ENCODE assay signal across 9 mouse cellular contexts in genomic region chr12:108422858-108423631, GRCm38 (mm10). TPM values are rescaled to one million over a fixed set of nuclear protein-coding genes. Genes with fewer than 3 reads are reported as not detected.
DNase-seq lines count a peak whose midpoint lies in the region; ATAC-seq lines count a peak whose summit lies in the region.
"Had no signal": no experiment of that assay in that cellular context is flagged by ENCODE, and none has a peak within 500 bp of the region (broad histone marks: within the 10 kb centered on the region; RNA-seq: fewer than 3 reads in every experiment).

No protein-coding gene starts in this region.

- H3K9me3 ChIP-seq in hindbrain, embryonic 11.5 days (ENCODE audit: control insufficient read depth, low read length): no peaks in the 10 kb centered on the region
- H3K9me3 ChIP-seq in lung, embryonic 16.5 days (ENCODE audit: control insufficient read depth, low read length): no peaks in the 10 kb centered on the region

- peak overlapping the region; percentile 88 for H3K9ac ChIP-seq in hindbrain, embryonic 11.5 days (ENCODE audit: low read depth, low read length)
- peak overlapping the region; percentile 93 for H3K9ac ChIP-seq in lung, embryonic 16.5 days (ENCODE audit: low read length)

- peak overlapping the region; percentile 94 for H3K4me3 ChIP-seq in hindbrain, embryonic 11.5 days (ENCODE audit: low read depth, low read length)
- peak overlapping the region; percentile 64 for H3K4me3 ChIP-seq in lung, embryonic 16.5 days (ENCODE audit: low read length)

- DNase-seq in Muller cell, postnatal 12 days (ENCODE audit: inconsistent ontology term): peak; percentile 94
- peak; percentile 88 for DNase-seq in cerebellum, adult 8-10 months
- DNase-seq in frontal cortex, postnatal 10 days (ENCODE audit: low spot score in 2 of 2): peak; percentile 83 to 89
- peak; percentile 93 for DNase-seq in hindbrain, embryonic 11.5 days (ENCODE audit: low spot score)
- peak; percentile 90 to 94 for DNase-seq in layer of hippocampus, postnatal 10 days (ENCODE audit: low spot score in 2 of 2)
- peak; percentile 94 for DNase-seq in ovary, postnatal 36 days (ENCODE audit: low spot score)
- DNase-seq in thymus, postnatal 4 days: peak; percentile 89

- H3K27ac ChIP-seq in hindbrain, embryonic 11.5 days (ENCODE audit: low read depth, low read length): peak overlapping the region; percentile 91
- peak overlapping the region; percentile 70 for H3K27ac ChIP-seq in lung, embryonic 16.5 days (ENCODE audit: low read length)
- H3K27ac ChIP-seq: macrophage had no signal

- H3K27me3 ChIP-seq in hindbrain, embryonic 11.5 days (ENCODE audit: control insufficient read depth, insufficient read depth, low read length): no peaks in the 10 kb centered on the region
- H3K27me3 ChIP-seq in lung, embryonic 16.5 days (ENCODE audit: control insufficient read depth, insufficient read depth, low read depth, low read length): no peaks in the 10 kb centered on the region

- peak overlapping the region; percentile 66 for H3K4me2 ChIP-seq in hindbrain, embryonic 11.5 days (replicated peaks; ENCODE audit: low read depth, low read length)
- H3K4me2 ChIP-seq in lung, embryonic 16.5 days (ENCODE audit: low read depth, low read length): peak overlapping the region; percentile 74

- peaks cover 6% of the 10 kb centered on the region for H3K4me1 ChIP-seq in hindbrain, embryonic 11.5 days (replicated peaks; ENCODE audit: control insufficient read depth, insufficient read depth, low read length)
- peaks cover 14% of the 10 kb centered on the region for H3K4me1 ChIP-seq in lung, embryonic 16.5 days (replicated peaks; ENCODE audit: control insufficient read depth, insufficient read depth, low read length)

- ATAC-seq in hindbrain, embryonic 11.5 days (ENCODE audit: low FRiP score): peak; percentile 94
- ATAC-seq in lung, embryonic 16.5 days (ENCODE audit: low read depth): peak; percentile 95

- under 1% methylated on average over 73 of the region's 90 CpGs for WGBS in hindbrain, embryonic 11.5 days
- WGBS in lung, embryonic 16.5 days: under 1% methylated on average over 82 of the region's 90 CpGs

- no peaks in the 10 kb centered on the region for H3K36me3 ChIP-seq in hindbrain, embryonic 11.5 days (ENCODE audit: control insufficient read depth, insufficient read depth, low read length)
- H3K36me3 ChIP-seq in lung, embryonic 16.5 days (ENCODE audit: control insufficient read depth, insufficient read depth, low read length): no peaks in the 10 kb centered on the region

RNA-seq across cellular contexts. Expression of gene Eml1, which starts 52.3 kb away (rescaled TPM):
- 91.3 and 107 TPM in 2 replicates for polyA plus RNA-seq in hindbrain, embryonic 11.5 days (2014; fragmentation: Nextera tagmentation; extraction: Ambion mirVana)
- 10 to 100 TPM; 43.5 to 51.0 TPM for total RNA-seq in layer of hippocampus, postnatal 10 days (2021)
- 121 and 122 TPM in 2 replicates for polyA plus RNA-seq in lung, embryonic 16.5 days (2015; fragmentation: Nextera tagmentation; extraction: Ambion mirVana)
- polyA plus RNA-seq: macrophage had no signal

Comparison
In these comparisons a context has a peak if more than half of its experiments do, and no peak if none do; other contexts are left out.
1. Peak in every context shown above with its lines: DNase-seq, ATAC-seq, H3K4me3 ChIP-seq and H3K27ac ChIP-seq.